Mouse (Mus musculus): Measurements from ENCODE around the gene Tst.
A peak's percentile ranks its signal among the peaks of the same experiment; 100 is the strongest.

Gene Tst

DNA sequence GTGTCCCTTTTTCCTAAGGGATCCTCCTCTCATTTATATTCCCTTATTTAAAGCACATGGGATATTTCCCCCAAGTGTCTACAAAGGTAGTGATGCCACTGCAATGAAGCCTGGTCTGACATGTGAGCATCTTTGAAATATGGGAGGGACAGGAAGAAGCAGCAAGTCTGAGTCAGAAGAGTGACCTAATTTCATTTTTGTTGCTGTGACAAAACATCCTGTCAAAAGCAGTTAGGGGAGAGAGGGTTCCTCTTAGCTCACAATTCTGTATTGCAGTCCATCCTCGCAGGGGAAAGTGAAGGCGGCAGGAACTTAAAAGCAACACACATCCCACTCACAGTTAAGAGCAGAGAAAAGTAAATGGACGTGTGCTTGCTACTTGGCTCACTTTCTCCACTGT is 14.9 kb downstream of the Tst start:
- no peak for DNase-seq (ENCODE audit: low spot score in 2 of 2)

- no peak for DNase-seq (ENCODE audit: low spot score in 2 of 2)
Measured at GRCm38 (mm10) chr15:78385564-78385963, 20.1 kb downstream of the Tst start.

GRCm38 (mm10) chr15:78384220-78385116 is 21.2 kb downstream of the Tst start:
- DNase-seq (ENCODE audit: low spot score in 2 of 2) = no peak

DNA sequence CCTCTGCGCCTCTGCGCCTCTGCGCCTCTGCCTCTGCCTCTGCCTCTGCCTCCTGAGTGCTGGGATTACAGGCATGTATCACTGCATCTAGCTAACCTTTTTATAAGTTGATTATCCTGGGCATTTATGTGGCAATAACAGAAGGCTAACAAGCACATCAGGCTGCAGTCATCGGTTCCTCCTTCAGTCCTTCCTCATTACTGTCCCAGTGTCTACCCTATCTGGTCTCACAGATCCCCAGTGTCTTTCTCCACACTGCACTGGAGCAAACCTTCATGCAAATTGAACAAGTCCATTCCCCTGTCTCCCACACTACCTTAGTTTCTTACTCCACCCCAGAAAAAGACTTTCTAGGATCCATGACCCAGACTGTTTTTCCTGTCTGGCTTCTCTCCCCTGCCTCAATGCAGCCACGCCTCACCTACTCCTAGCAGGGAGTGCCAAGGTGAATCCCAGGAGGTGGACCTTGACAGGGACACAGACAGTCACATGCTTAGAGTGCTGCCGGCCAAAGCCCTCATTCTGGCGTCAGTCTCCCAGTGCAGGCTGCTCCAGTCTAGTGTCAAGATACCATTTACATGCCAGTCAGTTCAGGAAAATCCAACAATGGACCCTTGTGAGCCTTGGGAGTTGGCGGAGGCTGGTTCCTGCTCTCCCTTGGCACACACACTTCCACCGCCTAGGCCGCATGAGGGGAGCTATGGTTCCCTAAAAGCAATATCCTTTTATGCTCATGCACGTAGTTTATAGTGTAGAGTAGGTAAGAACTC is 22.1 kb downstream of the Tst start:
- no peak for DNase-seq (ENCODE audit: low spot score in 2 of 2)

DNA sequence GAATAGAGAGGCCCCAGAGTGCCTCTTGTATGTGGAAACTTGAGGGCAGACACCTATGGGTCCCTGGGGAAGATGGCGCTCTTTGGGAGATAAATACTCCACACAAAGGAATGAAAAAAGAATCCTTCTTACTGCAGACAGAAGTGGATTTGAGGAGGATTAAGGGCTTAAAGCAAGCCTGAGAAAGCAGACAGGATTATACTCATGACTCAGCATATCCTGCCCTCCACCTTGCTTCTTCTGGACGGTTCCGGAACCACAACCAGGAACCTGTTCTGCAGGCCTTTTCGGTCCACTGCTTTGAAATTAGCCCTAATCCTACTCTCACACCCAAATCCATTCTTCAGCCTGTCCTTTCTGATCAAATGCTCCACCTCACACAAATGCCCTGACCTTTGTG is 23.6 kb downstream of the Tst start:
- peak in 1 of 2 experiments; percentile 31 for DNase-seq (ENCODE audit: low spot score in 2 of 2)

DNA sequence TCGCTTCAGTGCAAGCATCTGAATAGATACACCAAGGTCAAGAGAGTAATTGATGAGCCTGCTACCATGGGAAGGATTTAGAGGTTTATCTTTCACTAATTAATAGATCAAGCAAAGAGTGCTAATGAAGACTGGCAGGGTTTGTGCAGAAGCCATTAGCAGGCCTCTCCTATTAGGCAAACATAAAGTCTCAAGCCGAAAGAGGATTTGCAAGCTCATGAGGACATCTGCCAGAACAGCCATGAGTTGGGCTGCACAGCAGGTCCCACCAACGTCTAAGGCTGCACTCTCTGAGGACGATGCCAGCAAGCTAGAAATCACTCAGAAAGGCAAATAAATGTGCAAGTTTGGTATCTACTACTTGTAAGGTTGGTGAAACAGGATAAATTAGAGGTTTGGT is 25.0 kb downstream of the Tst start:
- DNase-seq (ENCODE audit: low spot score in 2 of 2) = no peak

- DNase-seq (ENCODE audit: low spot score in 2 of 2) = no peak
Measured at GRCm38 (mm10) chr15:78380208-78380607, 25.5 kb downstream of the Tst start.

DNA sequence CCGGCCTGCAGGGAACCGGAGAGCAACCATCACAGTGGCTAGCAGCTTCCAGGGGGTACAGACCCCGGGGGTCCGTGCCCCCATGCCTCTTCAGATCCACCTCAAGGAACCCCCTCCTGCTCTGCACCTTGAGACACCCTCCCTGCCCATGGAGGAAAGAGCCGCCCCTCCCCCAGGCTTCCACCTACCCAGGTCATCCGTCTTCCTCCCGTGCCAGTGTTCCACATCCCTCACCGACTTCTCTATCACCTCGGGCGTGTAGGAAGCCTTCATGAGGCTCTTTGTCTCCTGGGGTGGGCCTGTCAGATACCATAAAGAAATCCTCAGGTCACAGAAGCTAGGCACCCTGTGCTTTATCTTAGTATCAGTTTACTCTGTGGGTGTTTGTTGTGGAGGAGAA is 27.2 kb downstream of the Tst start:
- DNase-seq (ENCODE audit: low spot score in 2 of 2) = no peak

DNA sequence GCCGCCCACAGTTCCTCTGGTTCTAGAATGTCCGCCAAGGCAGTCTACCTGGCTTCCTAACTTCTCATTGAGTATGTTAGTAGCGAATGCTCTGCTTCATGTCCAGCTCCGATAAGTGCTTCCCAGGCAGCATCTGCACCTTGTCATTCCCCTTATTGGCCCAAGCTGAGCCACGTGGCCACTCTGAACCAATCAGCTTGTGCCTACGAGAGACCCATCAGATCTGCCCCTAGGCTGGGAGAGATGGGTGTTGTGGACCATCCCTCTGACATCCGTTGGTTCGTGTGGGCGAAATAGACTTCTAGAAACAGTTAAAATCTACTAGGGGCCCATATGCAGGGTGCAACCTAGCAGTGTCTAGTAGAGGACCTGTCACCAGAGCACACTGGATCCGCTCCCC is 27.8 kb downstream of the Tst start:
- DNase-seq (ENCODE audit: low spot score in 2 of 2) = no peak

- DNase-seq (ENCODE audit: low spot score in 2 of 2) = no peak
Measured at GRCm38 (mm10) chr15:78374204-78374603, 31.5 kb downstream of the Tst start.

DNA sequence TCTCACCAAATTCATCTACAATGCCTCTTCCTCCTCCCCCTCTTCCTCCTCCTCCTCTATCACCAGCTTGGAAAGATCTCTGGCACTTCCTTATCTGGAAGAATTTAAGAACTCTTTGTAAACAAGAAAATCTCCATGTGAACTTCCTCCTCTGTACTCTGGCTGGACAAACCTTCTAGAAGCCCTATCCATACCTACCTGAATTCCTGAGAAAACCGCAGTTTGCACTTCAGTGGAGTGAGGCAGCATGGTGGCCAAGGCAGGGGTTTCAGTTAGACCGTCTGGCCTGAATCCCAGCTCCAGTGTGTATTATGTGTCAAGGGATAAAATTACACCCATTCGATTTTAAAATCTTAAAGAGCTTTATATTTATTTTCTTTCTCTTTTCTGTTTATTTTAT is 32.9 kb downstream of the Tst start:
- DNase-seq (ENCODE audit: low spot score in 2 of 2) = no peak

- DNase-seq (ENCODE audit: low spot score in 2 of 2) = no peak
Measured at GRCm38 (mm10) chr15:78369641-78370040, 36.1 kb downstream of the Tst start.

DNA sequence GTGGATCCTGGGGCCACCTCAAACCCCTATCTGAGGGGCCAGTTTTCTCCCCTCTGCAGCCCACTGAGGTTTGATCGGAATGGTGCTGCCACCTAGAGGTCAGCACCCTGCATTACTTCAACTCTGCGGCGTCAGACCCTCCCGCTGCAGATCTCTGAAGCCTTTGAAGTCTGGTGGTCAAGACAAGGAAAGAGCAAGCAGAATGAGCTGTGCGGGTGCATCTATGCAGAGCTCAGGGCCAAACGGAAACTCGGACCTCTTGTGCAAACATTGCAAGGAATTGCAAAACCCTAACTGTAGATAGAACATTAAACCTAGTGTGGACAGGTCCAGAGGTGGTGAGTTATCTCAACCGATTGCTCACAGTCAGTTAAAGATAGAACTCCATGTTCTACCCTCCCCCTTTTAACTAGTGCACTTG is 36.8 kb downstream of the Tst start:
- peak; percentile 37 to 54 for DNase-seq (ENCODE audit: low spot score in 2 of 2)

DNA sequence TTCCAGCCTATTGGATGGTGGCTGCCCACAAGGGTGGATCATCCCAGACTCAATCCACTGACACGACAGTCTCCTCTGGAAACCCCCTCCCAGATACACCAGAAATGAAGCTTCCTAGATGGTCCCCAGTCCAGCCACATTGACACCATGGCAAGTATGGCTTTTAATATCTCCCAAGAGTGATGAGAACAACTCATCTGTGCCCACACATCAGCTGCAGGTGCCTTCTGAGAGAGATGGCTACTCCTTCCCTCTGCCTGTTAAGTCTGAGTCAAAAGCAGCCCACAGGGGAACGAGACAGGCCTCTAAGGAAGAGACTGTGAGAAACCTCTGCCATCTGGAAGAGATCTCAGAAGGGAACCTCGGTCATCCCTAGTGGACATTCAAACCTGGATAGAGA is 37.9 kb downstream of the Tst start:
- no peak for DNase-seq (ENCODE audit: low spot score in 2 of 2)

- DNase-seq (ENCODE audit: low spot score in 2 of 2) = no peak
Measured at GRCm38 (mm10) chr15:78366875-78367274, 38.8 kb downstream of the Tst start.

- DNase-seq (ENCODE audit: low spot score in 2 of 2) = no peak
Measured at GRCm38 (mm10) chr15:78365916-78366315, 39.8 kb downstream of the Tst start.

DNA sequence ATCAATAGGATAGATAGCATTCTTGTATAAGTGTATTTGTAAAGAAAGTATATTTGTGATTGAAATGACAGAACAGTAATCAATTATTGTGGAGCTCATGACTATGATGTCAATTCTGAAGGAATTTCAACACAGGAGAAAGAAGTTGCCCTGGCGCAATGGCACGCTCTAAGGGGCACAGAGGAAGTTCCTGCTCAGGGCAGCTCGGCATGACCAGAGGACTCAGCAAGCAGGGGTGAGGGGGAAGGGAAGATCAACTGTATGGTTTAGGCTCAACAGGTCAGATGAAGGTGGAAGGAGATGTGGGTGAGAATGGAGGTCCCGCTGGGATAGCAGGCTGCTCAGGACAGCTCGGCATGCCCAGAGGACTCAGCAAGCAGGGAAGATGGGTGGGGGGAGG is 50.2 kb downstream of the Tst start:
- DNase-seq (ENCODE audit: low spot score in 2 of 2) = no peak

- peak in 1 of 2 experiments; percentile 48 for DNase-seq (ENCODE audit: low spot score in 2 of 2)
Measured at GRCm38 (mm10) chr15:78354958-78355357, 50.7 kb downstream of the Tst start.

- DNase-seq (ENCODE audit: low spot score in 2 of 2) = no peak
Measured at GRCm38 (mm10) chr15:78351586-78352165, 54.0 kb downstream of the Tst start.

Measured in urinary bladder, postnatal 36 days (tissue).